Mouse (Mus musculus) mouse trophoblast stem cell (cell line): ENCODE results near the gene Gm3486.
"Not testable (repeated sequence)": the region's sequence is repeated elsewhere in the genome, so short reads cannot be mapped to it uniquely, and the experiment has no call there.

ENCODE experiments used
- in situ Hi-C, 2 experiments: fragments of 300-500 bp; cut with MseI, MboI; formaldehyde crosslinking; loops; 2 replicates in 1 of 2; 3 replicates in 1 of 2; pipeline ENCODE4 v1.15.1; 2025

Gm3486 gene

DNA sequence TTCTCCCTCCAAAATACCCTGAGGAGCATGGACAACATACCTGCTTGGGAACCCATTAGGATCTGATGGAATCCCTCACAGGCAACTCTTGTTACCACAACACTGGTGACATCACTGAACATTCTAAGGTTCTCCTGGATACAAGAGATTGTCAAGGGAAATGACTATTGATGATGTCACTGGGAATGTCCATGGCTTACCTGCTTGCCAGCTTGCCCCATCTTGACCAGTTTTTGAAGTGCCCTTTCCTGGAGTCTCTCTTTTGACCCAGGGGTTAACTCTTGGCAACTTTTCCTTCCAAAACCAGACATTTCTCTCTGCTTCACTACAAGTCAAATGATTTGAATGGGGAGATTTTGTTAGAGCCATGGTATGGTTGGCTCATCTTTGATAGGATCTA lies at the start of gene Gm3486:
TSS of gene Gm3486 (minus strand) at position 101 of the 400 bp plus-strand sequence.
- in situ Hi-C loops, result not testable (repeated sequence)

- in situ Hi-C loops, result not testable (repeated sequence)
These were observed 35.4 kb upstream of the Gm3486 start for GRCm38 (mm10) chr14:41524695-41525094.

GRCm38 (mm10) chr14:41520683-41521082 lies 31.4 kb upstream of the Gm3486 start:
- in situ Hi-C loops, result not testable (repeated sequence)

DNA sequence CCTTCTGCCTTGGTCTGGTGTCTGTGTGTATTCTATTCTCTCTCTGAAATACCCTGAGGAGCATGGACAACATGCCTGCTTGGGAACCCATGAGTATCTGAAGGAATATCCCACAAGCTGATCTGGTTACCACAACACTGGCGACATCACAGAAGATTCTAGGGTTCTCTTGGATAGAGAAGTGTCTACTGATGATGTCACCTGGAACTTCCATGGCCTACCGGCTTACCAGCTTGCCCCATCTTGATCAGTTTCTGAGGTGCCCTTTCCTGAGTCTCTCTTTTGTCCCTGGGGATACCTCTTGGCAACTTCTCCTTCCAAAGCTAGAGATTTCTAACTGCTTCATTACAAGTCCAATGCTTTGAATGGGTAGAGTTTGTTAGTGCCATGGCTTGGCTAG lies 35.9 kb downstream of the Gm3486 start, which contains the start of gene Gm7954:
TSS of gene Gm7954 (minus strand) at position 101 of the 400 bp plus-strand sequence.
- in situ Hi-C loops, result not testable (repeated sequence)
